Mouse (Mus musculus) heart, postnatal 10 days (tissue): Measurements from ENCODE around the gene Dhx32. TPM values are rescaled to one million over a fixed set of nuclear protein-coding genes. Genes with fewer than 3 reads are reported as not detected.

ENCODE experiments used
- DNase-seq, 2 experiments: peaks; one replicate each; pipeline ENCODE4 v3.0.0; 2021
- intact Hi-C: fragments of 180-260 bp; cut with DNase I; formaldehyde crosslinking; loops from one replicate; pipeline ENCODE4 v1.15.1; 2025
- total RNA-seq, 2 experiments: library from RNA; stranded (reverse); gene quantifications; 2 replicates each; pipeline ENCODE4 v1.2.3; 2021

The Dhx32 gene
- total RNA-seq, 2 experiments from 2014 or later: 41.7 to 44.0 TPM

DNA sequence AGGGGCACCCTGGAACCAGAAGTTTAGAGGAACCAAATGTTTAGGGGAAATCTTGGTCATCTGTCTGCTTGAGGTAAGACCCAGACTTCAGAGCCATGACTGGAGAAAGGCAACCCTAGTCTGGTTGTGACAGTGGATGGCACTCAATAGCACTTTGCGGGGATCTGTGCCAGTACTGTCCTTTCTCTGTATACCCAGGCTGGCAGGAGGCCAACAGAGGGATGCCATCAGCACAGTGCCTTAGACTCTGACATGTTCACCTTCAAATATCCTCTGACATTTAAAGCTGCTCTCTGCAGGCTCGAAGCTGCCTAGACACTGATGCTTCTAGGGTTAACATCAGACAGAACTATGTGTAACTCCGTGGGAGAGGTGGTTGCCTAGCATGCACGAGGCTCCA lies 103.1 kb downstream of the Dhx32 start:
- DNase-seq: peak; percentile 15 to 24
- intact Hi-C loops: no loop called here

DNA sequence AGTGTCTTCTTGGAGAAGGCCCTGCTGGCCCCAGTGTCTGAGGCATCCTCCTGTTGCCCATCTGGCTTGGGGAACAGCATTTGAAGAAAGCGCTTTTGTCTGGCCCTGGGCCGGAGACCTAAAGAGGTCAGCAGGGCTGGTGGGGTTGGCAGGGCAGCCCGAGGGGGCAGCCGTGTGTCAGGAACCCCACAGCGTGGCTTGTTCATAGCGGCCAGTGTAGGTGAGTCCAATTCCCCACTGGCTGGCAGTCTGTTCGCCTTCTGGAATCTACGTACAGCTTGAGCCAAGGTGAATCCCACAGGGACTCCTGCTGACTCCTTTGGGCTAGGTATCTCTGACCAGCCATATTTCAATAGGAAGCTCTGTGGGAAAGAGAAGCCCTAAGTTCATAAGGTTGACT lies 103.8 kb downstream of the Dhx32 start:
- DNase-seq: no peak
- intact Hi-C loops: no loop called here

DNA sequence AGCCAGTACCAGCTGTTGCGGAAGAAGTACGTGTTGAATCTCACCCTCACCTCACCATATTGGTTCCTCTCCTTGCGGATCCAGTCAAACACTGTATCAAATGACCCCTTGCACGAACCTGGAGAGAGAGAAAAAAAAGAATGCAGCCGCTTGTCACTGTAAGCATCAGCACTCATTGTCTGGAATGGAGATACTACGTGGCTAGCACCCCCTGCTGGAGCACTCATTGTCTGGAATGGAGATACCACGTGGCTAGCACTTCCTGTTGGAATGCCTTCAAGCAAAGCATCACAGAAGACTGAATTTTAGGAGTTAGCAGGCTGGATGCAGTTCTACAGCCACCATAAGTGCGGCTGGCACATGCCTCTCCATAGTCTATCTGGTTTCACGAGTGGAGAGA lies 106.5 kb downstream of the Dhx32 start:
- intact Hi-C loops: no loop called here
- peak in 1 of 2 experiments; percentile 12 for DNase-seq

Other genes starting within 250 kb of the Dhx32 start
- gene Tex36, start 180.6 kb downstream of the Dhx32 start, total RNA-seq: not detected
- 10 to 100 TPM in 1 of 2 experiments, 1 to 10 TPM in 1; 9.3 to 10.3 TPM for gene Edrf1, start 145.2 kb downstream of the Dhx32 start, total RNA-seq
- gene Mmp21, start 102.7 kb downstream of the Dhx32 start, total RNA-seq: not detected
- 10 to 100 TPM; 53.3 to 54.8 TPM for gene Bccip, start 73.4 kb downstream of the Dhx32 start, total RNA-seq
- gene Uros, start 72.7 kb downstream of the Dhx32 start, total RNA-seq: 10 to 100 TPM; 14.9 to 17.0 TPM
- not detected for gene Fank1, start 5.9 kb downstream of the Dhx32 start, total RNA-seq